Mouse (Mus musculus) Patski (cell line): ENCODE data around the gene Rfx2. TPM values are rescaled to one million over a fixed set of nuclear protein-coding genes. Genes with fewer than 3 reads are reported as not detected.

Experiments used
- ATAC-seq: fragments of 100-300 bp; one replicate; pipeline ENCODE4 v1.8.0; 2021
- CTCF ChIA-PET: fragments of 350-600 bp; sonication (Branson Sonifier 250); formaldehyde crosslinking; loops from one replicate; lab custom pipeline; 2022; ENCODE audit warnings: inconsistent platforms; lab: Charles Lee
- POLR2A ChIA-PET: fragments of 350-600 bp; sonication (Branson Sonifier 250); formaldehyde crosslinking; loops from one replicate; lab custom pipeline; 2022; ENCODE audit warnings: antibody characterized with exemption, inconsistent platforms; lab: Charles Lee
- DNase-seq: peaks from one replicate; pipeline ENCODE4 v3.0.0-alpha.2; 2011; ENCODE audit warnings: low read depth, low spot score
- H3K27me3 ChIP-seq: fragments of 371-371 bp; one replicate; pipeline ENCODE4 v1.5.1; 2021
- CTCF ChIP-seq: fragments of 100-300 bp; IDR thresholded peaks from one replicate; pipeline ENCODE4 v1.5.1; 2021
- in situ Hi-C: fragments of 300-500 bp; cut with MboI; formaldehyde crosslinking; loops from 3 replicates; pipeline ENCODE4 v1.11.1; 2018; ENCODE audit warnings: low pct_unique_long_range_greater_than_20kb, mixed read lengths
- polyA plus RNA-seq: library from polyadenylated mRNA; unstranded; gene quantifications from one replicate; pipeline ENCODE4 v1.2.3, GENCODE M21; 2021

The Rfx2 gene
- polyA plus RNA-seq, 1 experiment from 2014 or later: 7.7 TPM

GRCm38 (mm10) chr17:56757416-56758123, 73.2 kb downstream of the Rfx2 start, which contains the start of gene Nrtn:
Nrtn (minus strand) TSS chr17:56757530.
- in situ Hi-C loops: loop anchor here (5.0 kb wide), 1 partner anchor 40 kb away; the partner anchor contains the start of genes Ndufa11 and Vmac
- POLR2A ChIA-PET: no interaction called here

GRCm38 (mm10) chr17:56756703-56757399, 74.0 kb downstream of the Rfx2 start:
- TF ChIP-seq CTCF: no peak
- DNase-seq: no peak
- peaks cover 7% of the 10 kb centered on the region for H3K27me3 ChIP-seq
- ChIA-PET POLR2A (no interaction called here), CTCF (interaction anchor here (0.7 to 1.0 kb wide), 2 partner anchors 11 to 49 kb away, joined by 3 read pairs; no protein-coding TSS in a partner anchor)
- in situ Hi-C loops: loop anchor here (5.0 kb wide), 1 partner anchor 40 kb away; the partner anchor contains the start of genes Ndufa11 and Vmac
- peak; percentile 37 for ATAC-seq

More at GRCm38 (mm10) chr17:56757416-56758123, 73.2 kb downstream of the Rfx2 start, which contains the start of gene Nrtn:
- ATAC-seq (peak; percentile 82), DNase-seq (no peak)
- CTCF ChIA-PET: interaction anchor here (0.7 kb wide), 1 partner anchor 49 kb away, joined by 3 read pairs; no protein-coding TSS in a partner anchor
- no peak for TF ChIP-seq CTCF
- H3K27me3 ChIP-seq: peaks cover 7% of the 10 kb centered on the region

GRCm38 (mm10) chr17:56754271-56755185, 76.3 kb downstream of the Rfx2 start:
- peaks cover 7% of the 10 kb centered on the region for H3K27me3 ChIP-seq
- TF ChIP-seq CTCF: no peak
- no peak for ATAC-seq
- in situ Hi-C loops: loop anchor here (5.0 kb wide), 1 partner anchor 37 kb away; the partner anchor contains the start of genes Ndufa11 and Vmac
- ChIA-PET POLR2A (interaction anchor here (0.6 kb wide), 1 partner anchor 49 kb away, joined by 3 read pairs; no protein-coding TSS in a partner anchor), CTCF (no interaction called here)
- DNase-seq: no peak

- DNase-seq (no peak), ATAC-seq (no peak)
- in situ Hi-C loops: no loop called here
- peaks cover 9% of the 10 kb centered on the region for H3K27me3 ChIP-seq
- POLR2A ChIA-PET: no interaction called here
- no peak for TF ChIP-seq CTCF
- CTCF ChIA-PET: no interaction called here
These were observed 77.4 kb downstream of the Rfx2 start for GRCm38 (mm10) chr17:56753452-56753851.

- ATAC-seq (no peak), DNase-seq (no peak)
- no peak for TF ChIP-seq CTCF
- in situ Hi-C loops: no loop called here
- ChIA-PET CTCF (no interaction called here), POLR2A (interaction anchor here (0.6 kb wide), 1 partner anchor 22 kb away, joined by 3 read pairs; no protein-coding TSS in a partner anchor)
- peaks cover 12% of the 10 kb centered on the region for H3K27me3 ChIP-seq
These were observed 79.3 kb downstream of the Rfx2 start for GRCm38 (mm10) chr17:56751404-56752072.

- no peak for ATAC-seq
- H3K27me3 ChIP-seq: peaks cover 9% of the 10 kb centered on the region
- POLR2A ChIA-PET: no interaction called here
- no peak for TF ChIP-seq CTCF
- CTCF ChIA-PET: interaction anchor here (1.1 kb wide), 1 partner anchor 9 kb away, joined by 3 read pairs; no protein-coding TSS in a partner anchor
- in situ Hi-C loops: no loop called here
- no peak for DNase-seq
These were observed 86.6 kb downstream of the Rfx2 start for GRCm38 (mm10) chr17:56744173-56744572.

GRCm38 (mm10) chr17:56740788-56741160, 90.0 kb downstream of the Rfx2 start:
- H3K27me3 ChIP-seq: peaks cover 14% of the 10 kb centered on the region
- ChIA-PET POLR2A (no interaction called here), CTCF (no interaction called here)
- no peak for TF ChIP-seq CTCF
- DNase-seq (no peak), ATAC-seq (no peak)
- in situ Hi-C loops: no loop called here

GRCm38 (mm10) chr17:56740118-56740787, 90.6 kb downstream of the Rfx2 start:
- H3K27me3 ChIP-seq: peaks cover 16% of the 10 kb centered on the region
- ATAC-seq (no peak), DNase-seq (no peak)
- ChIA-PET POLR2A (no interaction called here), CTCF (no interaction called here)
- no peak for TF ChIP-seq CTCF
- in situ Hi-C loops: no loop called here

- ChIA-PET POLR2A (no interaction called here), CTCF (interaction anchor here (0.9 to 1.2 kb wide), 2 partner anchors 23 to 34 kb away, joined by 3 read pairs; no protein-coding TSS in a partner anchor)
- no peak for DNase-seq
- no peak for TF ChIP-seq CTCF
- in situ Hi-C loops: no loop called here
- ATAC-seq: no peak
- H3K27me3 ChIP-seq: peaks cover 33% of the 10 kb centered on the region
These were observed 92.6 kb downstream of the Rfx2 start for GRCm38 (mm10) chr17:56738221-56738620.
